Mouse (Mus musculus) right cerebral cortex, adult 2 months (tissue): Measurements from ENCODE around the gene Cdh7.
"Not testable (repeated sequence)": the region's sequence is repeated elsewhere in the genome, so short reads cannot be mapped to it uniquely, and the experiment has no call there.

Source experiments
- DNase-seq, 2 experiments: peaks; one replicate each; pipeline ENCODE4 v3.0.0; 2021 to 2022; ENCODE audit warnings: low spot score in 2 of 2

Gene Cdh7

DNA sequence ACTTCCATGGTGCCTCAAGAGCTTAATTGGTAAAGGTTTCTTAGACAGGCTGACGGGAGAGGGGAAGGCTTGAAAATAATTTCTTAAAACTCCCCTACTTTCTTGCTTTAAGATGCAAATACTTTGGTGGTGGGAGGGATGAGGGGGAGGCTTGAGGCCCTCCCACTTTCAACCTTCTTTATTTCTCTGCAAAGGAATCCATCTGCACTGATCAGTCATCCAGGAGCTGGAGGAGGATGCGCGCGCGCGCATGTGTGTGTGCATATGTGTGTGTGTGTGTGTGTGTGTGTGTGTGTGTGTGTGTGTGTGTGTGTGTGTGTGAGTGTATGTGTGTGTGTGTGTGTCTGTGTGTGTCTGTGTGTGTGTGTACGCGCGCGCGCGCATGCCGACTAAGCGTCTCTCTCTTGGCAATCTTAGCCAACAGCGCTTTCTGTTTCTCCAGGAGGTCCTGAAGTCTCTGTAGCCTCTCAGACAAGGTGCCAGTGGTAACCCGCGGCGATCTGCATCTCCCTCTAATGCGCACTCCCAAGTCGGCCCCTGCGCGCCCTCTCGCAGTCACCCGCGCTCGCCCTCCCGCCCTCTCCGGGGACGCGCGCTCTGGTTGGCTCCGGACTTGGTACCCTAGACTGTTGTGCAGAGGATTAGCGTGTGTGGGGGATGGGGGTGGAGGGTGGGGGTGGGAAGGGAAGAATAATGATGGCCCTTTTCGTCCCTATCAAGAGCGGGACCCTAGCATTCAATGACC lies at the start of gene Cdh7:
Cdh7 (plus strand) TSS at position 368 of the 745 bp plus-strand sequence.
- peak; percentile 51 to 65 for DNase-seq

DNA sequence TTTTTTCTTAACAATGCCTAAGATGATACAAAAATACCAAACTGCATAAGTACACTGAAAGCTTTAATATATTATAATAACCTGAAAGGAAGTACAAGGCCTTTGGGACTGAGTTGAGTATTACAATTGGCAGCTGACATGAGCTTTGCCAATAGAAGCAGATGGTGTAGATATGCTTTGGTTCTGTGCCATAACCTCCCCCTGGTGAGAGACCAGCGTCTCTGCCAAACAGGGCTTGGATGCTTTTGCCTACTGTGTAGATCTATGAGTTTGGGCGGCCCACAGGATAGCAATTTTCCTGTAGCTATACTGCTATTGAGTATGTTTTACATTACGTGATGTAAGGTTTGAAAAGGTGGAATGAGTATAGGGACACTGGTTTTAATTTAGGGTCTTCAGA lies 49.6 kb upstream of the Cdh7 start:
- DNase-seq: no peak

DNA sequence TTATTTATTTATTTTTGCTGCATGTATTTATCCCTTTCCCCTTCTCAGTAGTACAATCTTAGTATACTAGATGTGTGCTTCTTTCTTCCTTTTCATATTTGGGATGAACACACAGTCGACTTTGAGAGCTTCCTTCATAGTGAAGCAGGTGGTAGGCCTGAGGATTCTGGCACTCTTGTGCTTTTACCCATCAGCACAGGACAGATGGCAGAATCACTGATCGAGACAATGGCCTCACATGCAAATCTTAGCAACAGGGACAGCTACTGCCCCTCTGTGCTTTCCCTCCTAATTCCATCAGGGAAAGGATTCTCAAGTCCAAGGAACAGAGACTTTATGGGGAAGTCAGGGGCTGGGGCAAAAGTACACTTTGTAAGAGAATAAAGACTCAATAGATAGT lies 33.7 kb upstream of the Cdh7 start:
- no peak for DNase-seq

DNA sequence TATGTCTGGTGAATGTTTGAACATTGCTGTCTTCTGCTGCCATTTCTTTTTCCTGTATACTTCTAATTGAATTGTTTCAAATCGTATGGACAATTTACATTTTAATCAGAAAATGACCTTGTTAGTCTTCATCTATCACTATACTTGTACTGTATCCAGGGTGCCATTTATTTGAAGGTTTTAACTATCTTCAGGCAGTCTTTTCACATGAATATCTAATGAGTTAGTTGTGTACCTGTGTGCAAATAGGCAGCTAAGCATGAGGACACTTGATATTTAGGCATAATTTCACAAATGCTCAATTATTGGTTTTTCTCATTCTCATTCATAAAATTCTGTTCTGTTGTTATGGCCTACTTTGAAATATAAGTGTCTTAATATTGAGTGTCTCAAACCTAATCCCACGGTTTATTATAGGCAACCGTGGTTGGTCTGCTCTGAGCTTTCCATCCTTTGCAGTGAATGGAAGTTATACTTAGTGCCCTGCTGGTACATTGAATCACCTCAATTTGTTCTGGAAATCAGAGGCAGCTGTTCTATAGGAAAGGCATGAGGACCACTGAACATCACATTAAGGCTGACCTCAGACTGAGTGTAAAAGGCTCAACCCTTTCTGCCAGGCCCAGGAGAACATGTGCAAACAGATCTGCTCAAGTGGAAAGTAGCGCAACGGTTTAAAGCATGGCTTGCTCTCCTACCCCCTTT lies 10.4 kb upstream of the Cdh7 start:
- DNase-seq: no peak

DNA sequence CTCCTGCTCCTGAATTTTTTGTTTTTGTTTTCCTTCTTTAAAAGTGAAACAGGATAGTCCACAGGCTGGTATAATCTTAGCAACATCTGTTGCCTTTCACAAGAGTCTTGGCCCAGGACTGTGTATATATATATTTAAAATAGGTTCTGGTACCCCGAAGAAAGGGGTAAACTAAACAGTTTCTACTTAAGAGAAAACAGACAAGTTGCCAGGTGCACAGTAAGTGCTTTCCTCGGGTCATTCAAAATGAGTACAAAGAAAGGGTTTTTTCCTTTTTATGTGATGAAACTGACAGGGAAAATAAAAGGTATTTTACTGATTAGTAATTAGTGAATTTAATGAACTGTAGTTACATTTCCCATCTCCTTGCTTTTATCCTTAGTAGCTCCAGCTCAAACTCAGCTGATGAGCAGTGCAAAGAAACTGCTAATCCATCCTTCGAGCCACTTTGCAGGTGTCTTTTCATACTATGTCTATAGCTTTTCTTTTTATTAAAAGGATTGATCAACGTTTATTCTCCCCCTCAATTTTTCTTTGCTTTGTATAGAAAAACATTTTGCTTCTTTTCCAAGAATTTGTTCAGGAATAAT lies 9.7 kb upstream of the Cdh7 start:
- no peak for DNase-seq

DNA sequence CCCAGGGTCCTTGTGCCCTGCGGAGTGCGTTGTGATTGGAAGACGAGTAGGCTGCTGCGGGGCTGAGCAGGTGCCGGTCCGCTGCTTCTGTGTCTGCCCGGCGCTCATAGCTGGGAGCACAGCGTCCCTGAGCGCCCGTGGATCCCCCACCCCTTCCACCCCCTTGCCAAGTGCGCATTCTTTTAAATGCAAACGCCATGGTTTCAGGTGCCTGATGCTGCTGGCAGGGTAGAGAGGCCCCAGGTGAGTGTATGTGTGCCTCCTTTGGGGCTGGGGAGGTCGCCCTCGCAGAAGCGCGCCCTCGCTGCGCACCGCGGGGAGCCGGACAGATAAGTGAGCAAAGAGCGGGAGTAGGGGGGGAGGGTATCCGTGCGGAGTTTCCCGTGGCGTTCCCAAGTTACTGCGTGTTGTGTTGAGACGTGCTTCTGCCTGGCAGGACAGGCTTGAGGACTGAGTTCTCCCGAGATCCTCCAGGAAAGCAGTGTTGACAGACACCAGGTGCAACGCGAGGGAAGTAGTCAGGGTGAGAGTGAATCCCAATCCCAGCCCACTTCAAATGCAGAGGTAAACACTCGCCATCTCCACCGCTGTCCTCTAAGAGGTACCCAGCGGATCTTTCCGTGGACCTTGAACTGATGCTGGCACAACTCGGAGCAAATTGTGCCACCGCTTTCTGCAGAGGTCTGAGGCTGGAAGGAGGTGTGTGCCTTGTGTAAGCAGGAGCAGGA lies 742 bp downstream of the Cdh7 start:
- DNase-seq: peak; percentile 46 to 69

DNA sequence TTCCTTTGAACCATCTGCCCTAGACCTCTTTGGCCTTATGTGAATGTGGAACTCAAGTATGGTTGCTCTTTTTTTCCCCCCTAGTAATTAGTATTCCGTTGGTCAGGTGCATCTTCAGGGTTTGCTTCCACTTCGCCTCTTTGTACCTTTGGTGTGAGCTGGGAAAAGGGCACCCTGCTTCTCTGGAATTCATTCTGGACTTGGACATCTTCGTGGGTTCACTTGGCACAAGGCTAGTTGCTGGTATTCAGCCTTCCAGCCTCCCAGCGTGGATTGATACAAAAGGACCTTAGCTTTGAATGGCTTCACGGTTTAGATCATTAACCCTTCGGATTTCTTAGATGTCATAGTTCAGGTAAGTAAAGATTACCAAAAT lies 1.3 kb downstream of the Cdh7 start:
- no peak for DNase-seq

DNA sequence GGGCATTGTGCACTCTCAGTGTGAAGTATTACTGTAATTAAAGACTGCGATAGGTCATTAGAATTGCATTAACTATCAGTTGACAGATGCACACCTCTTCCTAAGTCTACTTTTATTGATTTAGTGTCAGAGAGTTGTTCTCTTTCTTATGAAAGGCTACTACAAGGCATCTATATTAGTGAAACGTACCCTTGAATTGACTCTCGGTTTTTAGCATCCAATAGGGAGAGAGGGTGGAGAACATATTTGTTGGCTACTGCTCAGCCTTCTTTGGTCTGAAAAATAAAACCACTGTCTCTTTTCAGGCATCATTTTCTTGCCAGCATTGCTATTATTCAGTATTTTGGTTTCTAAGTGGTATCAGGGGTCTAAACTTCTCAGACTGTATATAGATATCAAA lies 2.5 kb downstream of the Cdh7 start:
- no peak for DNase-seq

DNA sequence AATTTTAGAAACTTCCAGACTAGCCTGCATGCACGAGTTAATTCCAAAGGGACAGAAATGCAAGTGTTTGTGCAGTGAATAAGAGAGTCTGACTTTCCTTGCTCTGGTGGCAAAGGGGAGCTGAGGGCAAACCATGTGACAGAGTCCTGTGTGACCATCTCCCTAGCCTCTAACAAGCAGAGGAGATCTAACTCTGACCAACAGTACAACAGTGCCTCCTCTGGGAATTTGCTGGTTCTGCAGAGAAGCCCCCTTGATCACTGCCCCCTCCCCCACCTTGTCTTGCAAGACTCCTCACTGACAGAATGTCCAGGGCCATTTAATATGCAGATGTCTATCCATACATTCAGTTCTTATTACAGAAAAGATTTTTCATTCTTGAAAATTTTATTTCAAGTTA lies 3.2 kb downstream of the Cdh7 start:
- peak in 1 of 2 experiments; percentile 8 for DNase-seq

DNA sequence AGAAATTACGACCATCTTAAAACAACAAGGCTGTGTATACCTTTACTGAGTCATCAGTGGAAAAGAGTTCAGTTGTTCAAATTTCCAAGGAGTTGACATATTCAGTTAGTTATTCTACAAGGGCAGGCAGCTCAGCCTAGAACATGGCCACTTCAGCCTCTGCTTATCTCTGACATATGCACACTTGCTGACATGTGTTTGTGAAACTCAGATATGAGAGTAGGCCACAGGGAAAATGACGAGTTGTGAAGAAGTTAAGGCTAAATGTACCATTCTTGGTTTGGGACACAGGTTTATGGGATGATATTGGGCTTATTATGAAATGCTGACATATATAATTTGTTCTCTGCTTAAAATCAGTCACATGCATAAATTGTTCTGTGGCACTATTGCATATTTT lies 7.3 kb downstream of the Cdh7 start:
- DNase-seq: no peak

DNA sequence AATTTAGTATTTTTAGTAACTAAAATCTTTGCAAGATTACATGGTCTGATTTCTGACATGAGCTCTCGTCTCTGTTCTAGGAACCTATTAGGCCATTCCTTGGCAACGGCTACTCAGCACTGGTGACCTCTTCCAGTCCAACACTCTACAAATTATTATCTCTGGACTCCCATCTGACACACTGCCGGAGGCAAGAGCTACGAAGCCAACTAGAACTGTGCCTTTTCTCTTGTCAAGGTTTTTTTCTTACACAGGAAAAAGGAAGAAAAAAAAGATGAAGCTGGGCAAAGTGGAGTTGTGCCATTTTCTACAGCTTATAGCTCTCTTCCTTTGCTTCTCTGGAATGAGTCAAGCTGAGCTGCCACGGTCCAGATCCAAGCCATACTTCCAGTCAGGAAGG lies 11.7 kb downstream of the Cdh7 start:
- DNase-seq: no peak

DNA sequence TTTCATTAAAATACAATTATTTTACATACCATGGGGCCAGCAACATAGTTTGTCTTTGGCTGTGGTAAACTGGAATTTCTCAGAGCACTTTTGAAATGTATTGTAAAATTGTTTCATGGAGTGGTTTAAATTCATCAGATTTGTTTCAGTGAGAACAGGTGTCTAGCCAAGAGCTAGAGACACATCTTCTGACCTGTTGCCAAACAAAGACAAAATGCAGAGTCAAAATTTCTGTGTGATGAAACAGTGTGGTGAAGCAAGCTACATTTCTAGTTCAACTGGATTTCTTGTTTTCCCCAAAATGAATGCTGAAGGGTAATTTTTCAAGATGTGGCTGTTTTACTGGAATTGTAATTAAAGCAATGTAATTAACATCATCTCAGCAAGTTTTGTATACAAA lies 22.2 kb downstream of the Cdh7 start:
- DNase-seq: no peak

DNA sequence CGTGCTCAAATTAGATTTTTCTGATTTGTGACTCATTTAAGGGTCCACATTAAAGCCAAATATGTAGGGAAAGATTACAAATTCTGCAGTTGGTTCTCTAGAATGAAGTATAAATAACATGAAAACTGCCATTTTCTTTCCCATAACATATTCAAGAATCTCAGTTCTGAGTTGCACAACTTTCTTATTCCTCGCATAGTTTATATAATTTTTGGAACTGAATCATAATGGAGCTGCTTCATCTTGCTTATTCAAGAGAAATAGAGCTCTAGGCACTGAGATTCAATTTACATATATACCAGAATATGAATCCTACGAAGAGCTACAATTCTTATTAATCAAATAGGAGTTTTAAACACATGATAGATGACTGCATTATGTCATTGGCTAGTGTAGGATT lies 22.8 kb downstream of the Cdh7 start:
- no peak for DNase-seq

DNA sequence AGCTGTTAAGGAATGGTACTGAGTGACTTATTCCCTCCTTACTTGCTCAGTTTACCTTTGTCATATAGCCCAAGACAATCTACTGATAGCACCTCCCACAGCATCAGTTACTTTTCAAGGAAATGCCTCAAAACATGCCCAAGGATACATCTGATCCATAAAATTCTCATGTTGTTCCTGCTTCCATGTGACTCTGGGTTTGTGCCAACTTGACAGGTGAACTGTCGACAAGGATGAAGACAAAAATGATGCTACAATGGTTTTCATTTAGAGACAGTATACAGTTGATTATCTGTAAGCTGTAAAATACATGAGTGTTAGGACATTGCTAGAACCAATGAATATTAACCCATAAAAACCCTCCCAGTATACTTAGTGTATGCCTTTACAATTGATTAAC lies 29.9 kb downstream of the Cdh7 start:
- no peak for DNase-seq

DNA sequence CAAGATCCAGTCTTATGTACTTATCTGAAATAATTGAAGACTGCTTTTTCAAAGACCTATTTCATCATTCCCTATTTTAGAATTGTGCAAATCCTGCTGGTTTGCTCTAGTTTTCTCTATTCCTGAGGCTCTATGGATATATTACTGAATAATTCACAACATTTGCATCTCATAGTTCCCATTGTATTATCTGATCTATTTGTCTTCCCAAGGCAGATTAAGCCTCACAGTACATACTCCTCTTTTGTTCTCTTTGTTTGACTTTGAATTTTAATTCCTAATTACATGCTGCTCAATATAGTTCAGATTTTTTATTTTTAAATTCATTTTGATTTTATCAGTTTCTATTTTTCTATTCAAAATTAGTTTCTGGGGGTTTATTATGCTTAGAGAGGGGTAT lies 74.1 kb downstream of the Cdh7 start:
- DNase-seq: no peak

DNA sequence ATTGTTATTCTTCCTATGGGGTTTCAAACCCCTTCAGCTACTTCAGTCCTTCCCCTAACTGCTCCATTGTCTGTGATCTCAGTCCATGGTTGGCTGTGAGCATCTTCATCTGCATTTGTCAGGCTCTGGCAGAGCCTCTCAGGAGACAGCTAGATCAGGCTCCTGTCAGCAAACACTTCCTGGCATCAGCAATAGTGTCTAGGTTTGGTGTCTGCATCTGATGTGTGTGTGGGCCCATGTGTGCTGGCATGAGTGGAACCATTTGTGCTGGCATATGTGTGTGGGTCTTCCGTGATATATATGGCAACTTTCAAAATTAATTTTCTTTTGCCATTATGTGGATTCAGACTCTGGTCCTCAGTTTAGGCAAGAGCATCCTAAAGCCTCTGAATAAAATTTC lies 85.2 kb downstream of the Cdh7 start:
- peak; percentile 20 to 45 for DNase-seq

DNA sequence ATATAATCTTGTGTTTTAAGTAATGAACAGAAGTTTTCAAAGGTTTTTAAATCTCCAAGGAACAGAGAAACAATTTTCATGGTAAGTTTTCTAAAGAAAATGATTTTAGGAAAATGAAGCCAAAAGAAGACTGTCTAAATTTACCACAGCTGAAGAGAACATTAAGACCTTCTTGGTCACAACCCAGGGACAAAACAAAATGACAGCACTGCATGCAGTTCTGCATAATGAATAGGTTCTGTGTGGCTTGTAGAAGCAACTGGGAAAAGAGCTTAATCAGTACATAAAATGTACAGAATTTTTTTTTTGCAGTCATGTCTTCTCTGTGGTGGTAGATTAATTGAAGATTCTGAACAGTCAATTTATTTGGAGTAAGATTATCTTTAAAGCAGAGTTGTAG lies 96.2 kb downstream of the Cdh7 start:
- no peak for DNase-seq

DNA sequence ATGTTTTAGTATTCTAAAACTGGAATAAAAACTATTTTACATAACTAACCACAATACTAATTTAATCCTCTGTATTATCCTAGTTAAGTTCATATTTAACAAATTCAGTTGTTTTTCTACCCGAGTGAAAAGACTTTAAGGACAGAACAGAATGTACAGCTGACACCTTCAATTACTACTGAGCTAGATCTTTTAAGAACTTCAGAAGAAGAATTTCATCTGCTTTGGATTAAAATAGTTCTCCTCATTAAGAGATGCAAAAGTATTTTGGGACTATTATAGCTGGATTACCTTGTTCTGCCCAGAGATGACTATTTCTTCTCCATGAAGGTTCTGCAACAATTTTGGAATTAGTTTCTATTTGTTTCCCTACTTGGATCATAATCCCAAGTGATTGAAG lies 135.8 kb downstream of the Cdh7 start:
- no peak for DNase-seq

DNA sequence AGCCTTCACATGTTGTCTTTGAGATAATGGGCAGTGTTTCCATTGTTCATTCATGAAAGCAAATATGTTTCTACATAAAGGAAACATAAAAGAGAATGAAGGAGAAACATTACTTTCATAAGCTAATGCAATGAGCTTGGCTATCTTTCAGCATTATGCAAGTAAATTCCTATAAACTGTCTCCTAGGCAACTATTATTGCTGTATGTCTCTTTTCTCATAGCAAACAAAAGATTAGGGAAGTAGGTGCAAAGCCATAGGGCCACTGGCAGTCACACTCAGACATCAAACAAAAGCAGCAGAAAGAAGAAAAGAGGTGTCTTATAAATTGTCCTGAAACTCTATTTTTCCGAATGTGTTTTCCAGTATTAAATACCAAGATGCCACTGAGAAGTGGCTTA lies 136.6 kb downstream of the Cdh7 start:
- DNase-seq: no peak

DNA sequence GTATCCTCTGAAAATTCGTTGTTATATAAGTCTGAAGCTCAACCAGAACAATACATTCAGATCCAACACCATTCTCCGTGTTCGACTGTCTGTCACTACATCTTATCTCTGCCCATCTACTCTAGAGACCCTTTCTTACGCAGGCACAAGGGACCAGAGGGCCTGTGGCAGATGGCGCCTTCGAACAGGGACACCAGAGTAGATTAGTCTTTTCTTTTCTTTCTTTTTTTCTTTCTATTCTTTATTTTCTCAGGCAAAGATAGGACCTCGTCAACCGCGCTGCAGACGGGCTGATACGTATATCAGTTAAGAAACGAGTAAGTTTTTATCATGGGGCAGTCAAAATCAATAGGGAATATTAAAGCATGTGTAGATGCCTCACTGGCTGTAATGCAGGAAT lies 189.2 kb downstream of the Cdh7 start:
- not testable (repeated sequence) for DNase-seq
